Mouse (Mus musculus) urinary bladder, postnatal 36 days (tissue): ENCODE measurements around the gene Thrsp.
"Not testable (repeated sequence)": the region's sequence is repeated elsewhere in the genome, so short reads cannot be mapped to it uniquely, and the experiment has no call there.

Source experiments
- DNase-seq, 2 experiments: peaks; one replicate each; pipeline ENCODE4 v3.0.0; 2022; ENCODE audit warnings: low spot score in 2 of 2, mixed read lengths in 1 of 2

The Thrsp gene

GRCm38 (mm10) chr7:97416906-97417777 lies at the start of gene Thrsp:
Thrsp (minus strand) TSS chr7:97417730.
- DNase-seq = peak in 1 of 2 experiments; percentile 69

GRCm38 (mm10) chr7:97455577-97455976 lies 38.0 kb upstream of the Thrsp start:
- DNase-seq = no peak

- no peak for DNase-seq
These were observed 37.3 kb upstream of the Thrsp start for GRCm38 (mm10) chr7:97454795-97455194.

- peak; percentile 10 to 14 for DNase-seq
These were observed 35.8 kb upstream of the Thrsp start for GRCm38 (mm10) chr7:97453141-97453921.

- DNase-seq = no peak
These were observed 34.7 kb upstream of the Thrsp start for GRCm38 (mm10) chr7:97452196-97452595.

GRCm38 (mm10) chr7:97451023-97451422 lies 33.5 kb upstream of the Thrsp start, which contains the start of gene Kctd14:
Kctd14 (plus strand) TSS chr7:97451323.
- not testable (repeated sequence) for DNase-seq

GRCm38 (mm10) chr7:97447050-97447531 lies 29.6 kb upstream of the Thrsp start:
- no peak for DNase-seq

- peak in 1 of 2 experiments; percentile 73 for DNase-seq
These were observed 28.8 kb upstream of the Thrsp start for GRCm38 (mm10) chr7:97446171-97446925.

- DNase-seq = no peak
These were observed 21.5 kb upstream of the Thrsp start for GRCm38 (mm10) chr7:97438986-97439385.

- no peak for DNase-seq
These were observed 17.0 kb upstream of the Thrsp start for GRCm38 (mm10) chr7:97434517-97434916.

GRCm38 (mm10) chr7:97433517-97433916 lies 16.0 kb upstream of the Thrsp start:
- DNase-seq = not testable (repeated sequence)

- DNase-seq = no peak
These were observed 12.2 kb upstream of the Thrsp start for GRCm38 (mm10) chr7:97429705-97430104.

- peak in 1 of 2 experiments; percentile 48 for DNase-seq
These were observed 10.4 kb upstream of the Thrsp start for GRCm38 (mm10) chr7:97427778-97428420.

- no peak for DNase-seq
These were observed 9.8 kb upstream of the Thrsp start for GRCm38 (mm10) chr7:97427296-97427695.

GRCm38 (mm10) chr7:97426566-97426965 lies 9.0 kb upstream of the Thrsp start:
- no peak for DNase-seq

GRCm38 (mm10) chr7:97424621-97425245 lies 7.2 kb upstream of the Thrsp start:
- peak; percentile 78 to 90 for DNase-seq

- no peak for DNase-seq
These were observed 6.2 kb upstream of the Thrsp start for GRCm38 (mm10) chr7:97423754-97424153.

- no peak for DNase-seq
These were observed 3.6 kb upstream of the Thrsp start for GRCm38 (mm10) chr7:97420958-97421651.

GRCm38 (mm10) chr7:97420406-97420805 lies 2.9 kb upstream of the Thrsp start:
- no peak for DNase-seq

GRCm38 (mm10) chr7:97419163-97419562 lies 1.6 kb upstream of the Thrsp start:
- DNase-seq = no peak
